Mouse (Mus musculus): ENCODE measurements around the gene Zfpm1. TPM values are rescaled to one million over a fixed set of nuclear protein-coding genes. Genes with fewer than 3 reads are reported as not detected.

Zfpm1 gene
- polyA plus RNA-seq, 1 experiment from 2014 or later = 26.5 TPM

- 50% methylated on average over 79 of the region's 81 CpGs for WGBS
- H3K27ac ChIP-seq (ENCODE audit: low read depth, low read length) = no peak overlapping the region
Observed at GRCm38 (mm10) chr8:122336251-122336910, 54.4 kb downstream of the Zfpm1 start.

GRCm38 (mm10) chr8:122338852-122339251 is 56.9 kb downstream of the Zfpm1 start:
- Histone ChIP-seq H3K36me3 (ENCODE audit: control insufficient read depth, insufficient read depth, low read length) (peaks cover 52% of the 10 kb centered on the region), H3K27me3 (replicated peaks; ENCODE audit: control insufficient read depth, insufficient read depth, low read length) (peaks cover 14% of the 10 kb centered on the region), H3K9ac (ENCODE audit: low read depth, low read length) (no peak overlapping the region), H3K9me3 (ENCODE audit: control insufficient read depth, low read length) (peaks cover 8% of the 10 kb centered on the region; the same call in 1 of the 2 replicates), H3K4me3 (ENCODE audit: low read depth, low read length) (no peak overlapping the region), H3K4me1 (replicated peaks; ENCODE audit: control insufficient read depth, insufficient read depth, low read length) (peaks cover 39% of the 10 kb centered on the region), H3K4me2 (no peak overlapping the region), H3K27ac (ENCODE audit: low read depth, low read length) (no peak overlapping the region; the same call in 1 of the 2 replicates)
- WGBS = 71% methylated on average over 6 of the region's 6 CpGs
- ATAC-seq (replicated peaks; ENCODE audit: low FRiP score) (no peak), DNase-seq (ENCODE audit: low spot score) (peak; percentile 42)

More at GRCm38 (mm10) chr8:122336251-122336910, 54.4 kb downstream of the Zfpm1 start:
- Histone ChIP-seq H3K36me3 (ENCODE audit: control insufficient read depth, insufficient read depth, low read length) (peaks cover 73% of the 10 kb centered on the region), H3K9me3 (ENCODE audit: control insufficient read depth, low read length) (peaks cover 8% of the 10 kb centered on the region; the same call in 1 of the 2 replicates), H3K4me1 (replicated peaks; ENCODE audit: control insufficient read depth, insufficient read depth, low read length) (peaks cover 23% of the 10 kb centered on the region), H3K4me3 (ENCODE audit: low read depth, low read length) (peak overlapping the region; percentile 33), H3K9ac (ENCODE audit: low read depth, low read length) (no peak overlapping the region), H3K4me2 (peak overlapping the region; percentile 54), H3K27me3 (replicated peaks; ENCODE audit: control insufficient read depth, insufficient read depth, low read length) (peaks cover 12% of the 10 kb centered on the region)
- no peak for ATAC-seq (replicated peaks; ENCODE audit: low FRiP score)
- DNase-seq (ENCODE audit: low spot score) = peak; percentile 58

DNA sequence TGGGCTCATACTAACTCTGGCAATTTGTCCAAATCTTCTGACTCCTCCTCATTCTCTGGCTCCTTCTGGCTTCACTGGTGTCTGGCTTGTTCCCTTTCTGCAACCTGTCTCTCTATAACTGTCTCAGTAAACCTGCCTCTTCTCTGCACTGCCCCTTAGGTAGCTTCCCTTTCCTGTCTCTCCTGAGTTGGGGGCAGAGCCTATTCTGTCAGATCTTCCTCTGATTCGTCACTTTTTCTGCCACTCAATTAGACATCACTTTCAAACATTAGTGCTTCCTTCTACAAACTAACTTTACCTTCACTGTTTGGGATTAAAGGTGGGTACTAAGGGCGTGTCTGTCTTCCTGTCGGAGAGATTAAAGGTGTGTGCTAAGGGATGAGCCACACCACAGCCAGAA is 58.8 kb downstream of the Zfpm1 start:
- WGBS = 78% methylated on average over 3 of the region's 3 CpGs

DNA sequence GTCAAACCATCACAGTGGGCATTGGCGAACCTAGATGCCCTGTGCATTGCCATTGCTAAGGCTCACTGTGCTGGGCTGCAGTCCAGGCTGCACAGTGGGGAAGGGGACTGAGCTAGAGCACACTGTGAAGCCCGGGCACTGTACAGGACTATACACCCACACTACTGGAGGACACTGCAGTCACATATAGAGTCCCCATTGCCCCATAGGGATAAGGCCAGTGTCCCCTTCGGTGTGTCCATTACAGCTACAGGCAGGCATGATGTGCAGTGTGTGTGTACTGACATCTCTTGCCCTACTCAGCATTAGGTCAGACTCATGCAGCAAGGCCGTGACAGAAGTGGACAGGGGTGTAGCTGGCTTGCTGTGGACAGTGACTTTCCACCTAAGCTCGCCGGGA is 59.8 kb downstream of the Zfpm1 start:
- ATAC-seq (replicated peaks; ENCODE audit: low FRiP score) (peak; percentile 19), DNase-seq (ENCODE audit: low spot score) (peak; percentile 40)
- Histone ChIP-seq H3K27me3 (replicated peaks; ENCODE audit: control insufficient read depth, insufficient read depth, low read length) (peaks cover 5% of the 10 kb centered on the region; the same call in 1 of the 2 replicates), H3K36me3 (ENCODE audit: control insufficient read depth, insufficient read depth, low read length) (peaks cover 23% of the 10 kb centered on the region), H3K4me3 (ENCODE audit: low read depth, low read length) (no peak overlapping the region), H3K4me2 (no peak overlapping the region; the same call in 1 of the 2 replicates), H3K9ac (ENCODE audit: low read depth, low read length) (no peak overlapping the region), H3K27ac (ENCODE audit: low read depth, low read length) (no peak overlapping the region; the same call in 1 of the 2 replicates), H3K4me1 (replicated peaks; ENCODE audit: control insufficient read depth, insufficient read depth, low read length) (peaks cover 48% of the 10 kb centered on the region), H3K9me3 (ENCODE audit: control insufficient read depth, low read length) (peaks cover under 1% of the 10 kb centered on the region; the same call in 1 of the 2 replicates)
- 63% methylated on average over 6 of the region's 6 CpGs for WGBS

More for the DNA sequence above, 58.8 kb downstream of the Zfpm1 start:
- Histone ChIP-seq H3K4me1 (replicated peaks; ENCODE audit: control insufficient read depth, insufficient read depth, low read length) (peaks cover 54% of the 10 kb centered on the region), H3K27ac (ENCODE audit: low read depth, low read length) (peak overlapping the region; percentile 26; the same call in 1 of the 2 replicates), H3K9ac (ENCODE audit: low read depth, low read length) (no peak overlapping the region), H3K36me3 (ENCODE audit: control insufficient read depth, insufficient read depth, low read length) (peaks cover 33% of the 10 kb centered on the region), H3K4me3 (ENCODE audit: low read depth, low read length) (no peak overlapping the region), H3K4me2 (no peak overlapping the region), H3K27me3 (replicated peaks; ENCODE audit: control insufficient read depth, insufficient read depth, low read length) (peaks cover 10% of the 10 kb centered on the region; the same call in 1 of the 2 replicates), H3K9me3 (ENCODE audit: control insufficient read depth, low read length) (peaks cover 6% of the 10 kb centered on the region; the same call in 1 of the 2 replicates)
- DNase-seq (ENCODE audit: low spot score) (no peak), ATAC-seq (replicated peaks; ENCODE audit: low FRiP score) (no peak)

GRCm38 (mm10) chr8:122342362-122342761 is 60.4 kb downstream of the Zfpm1 start:
- peaks cover 17% of the 10 kb centered on the region for H3K36me3 ChIP-seq (ENCODE audit: control insufficient read depth, insufficient read depth, low read length)
- no peak overlapping the region for H3K27ac ChIP-seq (ENCODE audit: low read depth, low read length)
- no peak overlapping the region for H3K4me2 ChIP-seq
- no peak overlapping the region for H3K9ac ChIP-seq (ENCODE audit: low read depth, low read length)
- peaks cover 2% of the 10 kb centered on the region; the same call in 1 of the 2 replicates for H3K27me3 ChIP-seq (replicated peaks; ENCODE audit: control insufficient read depth, insufficient read depth, low read length)
- DNase-seq (ENCODE audit: low spot score) (no peak), ATAC-seq (replicated peaks; ENCODE audit: low FRiP score) (no peak)
- H3K9me3 ChIP-seq (ENCODE audit: control insufficient read depth, low read length) = no peaks in the 10 kb centered on the region
- H3K4me3 ChIP-seq (ENCODE audit: low read depth, low read length) = no peak overlapping the region
- 48% methylated on average over 5 of the region's 5 CpGs for WGBS
- H3K4me1 ChIP-seq (replicated peaks; ENCODE audit: control insufficient read depth, insufficient read depth, low read length) = peaks cover 48% of the 10 kb centered on the region

DNA sequence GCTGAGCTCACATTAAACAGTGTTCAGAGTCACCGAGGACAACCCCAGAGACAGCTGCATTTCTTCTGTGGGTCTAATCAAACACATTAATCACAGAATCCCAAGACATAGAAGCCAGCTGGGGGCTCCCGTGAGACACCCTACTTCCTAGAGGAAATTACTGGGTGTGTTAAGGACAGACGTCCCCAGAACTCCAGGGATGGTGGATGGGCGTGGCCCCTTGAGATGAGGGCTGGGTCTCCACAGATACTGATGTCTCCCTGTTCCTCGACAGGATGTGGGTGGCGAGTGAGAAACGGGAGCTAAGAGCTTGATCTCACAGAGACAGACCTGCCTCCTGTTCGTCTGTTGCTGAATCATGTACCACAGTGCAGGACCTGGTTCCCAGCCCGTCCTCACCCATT is 60.9 kb downstream of the Zfpm1 start:
- ATAC-seq (replicated peaks; ENCODE audit: low FRiP score) (peak; percentile 27), DNase-seq (ENCODE audit: low spot score) (peak; percentile 52)
- Histone ChIP-seq H3K27me3 (replicated peaks; ENCODE audit: control insufficient read depth, insufficient read depth, low read length) (peaks cover 2% of the 10 kb centered on the region; the same call in 1 of the 2 replicates), H3K36me3 (ENCODE audit: control insufficient read depth, insufficient read depth, low read length) (peaks cover 12% of the 10 kb centered on the region), H3K9me3 (ENCODE audit: control insufficient read depth, low read length) (no peaks in the 10 kb centered on the region), H3K4me1 (replicated peaks; ENCODE audit: control insufficient read depth, insufficient read depth, low read length) (peaks cover 51% of the 10 kb centered on the region), H3K27ac (ENCODE audit: low read depth, low read length) (peak overlapping the region; percentile 28; the same call in 1 of the 2 replicates), H3K4me2 (peak overlapping the region; percentile 71), H3K9ac (ENCODE audit: low read depth, low read length) (0 out of 2 replicates have a peak overlapping the region, but pooled peaks have one; percentile 30), H3K4me3 (ENCODE audit: low read depth, low read length) (no peak overlapping the region; the same call in 1 of the 2 replicates)
- WGBS = under 1% methylated on average over 9 of the region's 9 CpGs

- H3K4me1 ChIP-seq (replicated peaks; ENCODE audit: control insufficient read depth, insufficient read depth, low read length) = peaks cover 56% of the 10 kb centered on the region
Observed at GRCm38 (mm10) chr8:122343341-122343740, 61.4 kb downstream of the Zfpm1 start.

GRCm38 (mm10) chr8:122343758-122344157 is 61.8 kb downstream of the Zfpm1 start:
- Histone ChIP-seq H3K4me3 (ENCODE audit: low read depth, low read length) (peak overlapping the region; percentile 29), H3K36me3 (ENCODE audit: control insufficient read depth, insufficient read depth, low read length) (peaks cover 5% of the 10 kb centered on the region; the same call in 1 of the 2 replicates), H3K4me2 (peak overlapping the region; percentile 71), H3K4me1 (replicated peaks; ENCODE audit: control insufficient read depth, insufficient read depth, low read length) (peaks cover 59% of the 10 kb centered on the region), H3K27ac (ENCODE audit: low read depth, low read length) (0 out of 2 replicates have a peak overlapping the region, but pooled peaks have one; percentile 28), H3K27me3 (replicated peaks; ENCODE audit: control insufficient read depth, insufficient read depth, low read length) (peaks cover 2% of the 10 kb centered on the region; the same call in 1 of the 2 replicates), H3K9ac (ENCODE audit: low read depth, low read length) (peak overlapping the region; percentile 41; the same call in 1 of the 2 replicates), H3K9me3 (ENCODE audit: control insufficient read depth, low read length) (no peaks in the 10 kb centered on the region)
- ATAC-seq (replicated peaks; ENCODE audit: low FRiP score) (peak; percentile 37; the same call in 1 of the 2 replicates), DNase-seq (ENCODE audit: low spot score) (peak; percentile 43)
- 0% methylated on average over 14 of the region's 14 CpGs for WGBS

More at GRCm38 (mm10) chr8:122343341-122343740, 61.4 kb downstream of the Zfpm1 start:
- 7% methylated on average over 11 of the region's 11 CpGs for WGBS
- no peaks in the 10 kb centered on the region for H3K9me3 ChIP-seq (ENCODE audit: control insufficient read depth, low read length)
- peaks cover 2% of the 10 kb centered on the region; the same call in 1 of the 2 replicates for H3K27me3 ChIP-seq (replicated peaks; ENCODE audit: control insufficient read depth, insufficient read depth, low read length)
- peak overlapping the region; percentile 28; the same call in 1 of the 2 replicates for H3K27ac ChIP-seq (ENCODE audit: low read depth, low read length)
- peaks cover 8% of the 10 kb centered on the region for H3K36me3 ChIP-seq (ENCODE audit: control insufficient read depth, insufficient read depth, low read length)
- DNase-seq (ENCODE audit: low spot score) = peak; percentile 42
- H3K4me3 ChIP-seq (ENCODE audit: low read depth, low read length) = peak overlapping the region; percentile 29
- H3K4me2 ChIP-seq = peak overlapping the region; percentile 71
- peak overlapping the region; percentile 41; the same call in 1 of the 2 replicates for H3K9ac ChIP-seq (ENCODE audit: low read depth, low read length)
- no peak for ATAC-seq (replicated peaks; ENCODE audit: low FRiP score)

All from liver, embryonic 11.5 days (tissue).